Mouse (Mus musculus) midbrain, embryonic 14.5 days (tissue): ENCODE results near the gene Relb. TPM values are rescaled to one million over a fixed set of nuclear protein-coding genes. Genes with fewer than 3 reads are reported as not detected.

Source experiments
- ATAC-seq: fragments of 200-750 bp; cut with Nextera tagmentation; 2 replicates; pipeline ENCODE4 v1.8.0; 2017; ENCODE audit warnings: moderate number of reproducible peaks, moderate library complexity; ENCODE audit not compliant: low FRiP score, low TSS enrichment
- DNase-seq: peaks from one replicate; pipeline ENCODE4 v3.0.0-alpha.2; 2015
- H3K27ac ChIP-seq: fragments of 300-500 bp; sonication (generic); replicated peaks from 2 replicates; pipeline ENCODE4 v1.5.1; 2014; ENCODE audit warnings: mild to moderate bottlenecking, low read depth, low read length, moderate library complexity
- H3K27me3 ChIP-seq: fragments of 300-500 bp; sonication (generic); 2 replicates; pipeline ENCODE4 v1.6.1; 2014; ENCODE audit warnings: low read length, control low read depth, mixed read lengths; ENCODE audit not compliant: control insufficient read depth, insufficient read depth
- H3K36me3 ChIP-seq: fragments of 300-500 bp; sonication (generic); 2 replicates; pipeline ENCODE4 v1.6.1; 2014; ENCODE audit warnings: low read length, control low read depth; ENCODE audit not compliant: control insufficient read depth, insufficient read depth
- H3K4me1 ChIP-seq: fragments of 300-500 bp; sonication (generic); 2 replicates; pipeline ENCODE4 v1.6.1; 2014; ENCODE audit warnings: mild to moderate bottlenecking, antibody characterized with exemption, low read length, control low read depth; ENCODE audit not compliant: control insufficient read depth, insufficient read depth
- H3K4me2 ChIP-seq: fragments of 300-500 bp; sonication (generic); 2 replicates; pipeline ENCODE4 v1.6.1; 2014; ENCODE audit warnings: mild to moderate bottlenecking, low read length, moderate library complexity
- H3K4me3 ChIP-seq: fragments of 300-500 bp; sonication (generic); replicated peaks from 2 replicates; pipeline ENCODE4 v1.5.1; 2014; ENCODE audit warnings: low read depth, low read length
- H3K9ac ChIP-seq: fragments of 300-500 bp; sonication (generic); replicated peaks from 2 replicates; pipeline ENCODE4 v1.6.1; 2014; ENCODE audit warnings: mild to moderate bottlenecking, low read length, moderate library complexity
- H3K9me3 ChIP-seq: fragments of 300-500 bp; sonication (generic); 2 replicates; pipeline ENCODE4 v1.6.1; 2016; ENCODE audit warnings: low read length, control low read depth, mixed read lengths; ENCODE audit not compliant: control insufficient read depth
- WGBS: fragments of 180-500 bp; shearing (Covaris S2); extraction: QIAGEN DNeasy Blood & Tissue Kit; methylation state at CpG from one replicate; pipeline ENCODE4 v1.1.7; 2014; 5-methylcytosine and 5-hydroxymethylcytosine counted together
- polyA plus RNA-seq: library from polyadenylated mRNA; unstranded; fragments of >200 nt; fragmentation: Nextera tagmentation; extraction: Ambion mirVana; gene quantifications from 2 replicates; pipeline ENCODE4 v1.2.1, GENCODE M21; 2014

Relb gene
- polyA plus RNA-seq, 1 experiment from 2014 or later = 5.2 TPM

GRCm38 (mm10) chr7:19586269-19586668 is 43.0 kb downstream of the Relb start:
- DNase-seq = no peak
- H3K36me3 ChIP-seq = peaks cover 93% of the 10 kb centered on the region
- WGBS = 76% methylated on average over 46 of the region's 46 CpGs

GRCm38 (mm10) chr7:19580634-19581033 is 48.6 kb downstream of the Relb start:
- ATAC-seq (no peak), DNase-seq (no peak)
- Histone ChIP-seq H3K4me1 (0 out of 2 replicates have a peak, but pooled peaks cover 7% of the 10 kb centered on the region), H3K4me2 (no peak overlapping the region), H3K36me3 (peaks cover 54% of the 10 kb centered on the region), H3K4me3 (no peak overlapping the region), H3K27me3 (peaks cover 31% of the 10 kb centered on the region), H3K27ac (no peak overlapping the region), H3K9me3 (no peaks in the 10 kb centered on the region), H3K9ac (no peak overlapping the region)
- WGBS = 88% methylated on average over 8 of the region's 8 CpGs

More at GRCm38 (mm10) chr7:19586269-19586668, 43.0 kb downstream of the Relb start:
- Histone ChIP-seq H3K4me2 (no peak overlapping the region), H3K4me1 (no peaks in the 10 kb centered on the region), H3K4me3 (no peak overlapping the region), H3K27ac (no peak overlapping the region), H3K9me3 (no peaks in the 10 kb centered on the region), H3K27me3 (no peaks in the 10 kb centered on the region), H3K9ac (no peak overlapping the region)
- ATAC-seq = no peak

GRCm38 (mm10) chr7:19579751-19580150 is 49.5 kb downstream of the Relb start:
- H3K36me3 ChIP-seq = peaks cover 45% of the 10 kb centered on the region
- no peak overlapping the region for H3K9ac ChIP-seq
- 86% methylated on average over 10 of the region's 10 CpGs for WGBS
- H3K9me3 ChIP-seq = no peaks in the 10 kb centered on the region
- H3K4me2 ChIP-seq = no peak overlapping the region
- DNase-seq (no peak), ATAC-seq (no peak)
- H3K4me3 ChIP-seq = no peak overlapping the region
- no peak overlapping the region for H3K27ac ChIP-seq
- H3K4me1 ChIP-seq = 0 out of 2 replicates have a peak, but pooled peaks cover 7% of the 10 kb centered on the region
- peaks cover 34% of the 10 kb centered on the region for H3K27me3 ChIP-seq

- H3K9me3 ChIP-seq = no peaks in the 10 kb centered on the region
- DNase-seq (no peak), ATAC-seq (no peak)
- H3K36me3 ChIP-seq = peaks cover 32% of the 10 kb centered on the region
- H3K27ac ChIP-seq = no peak overlapping the region
- 0 out of 2 replicates have a peak, but pooled peaks cover 7% of the 10 kb centered on the region for H3K4me1 ChIP-seq
- H3K27me3 ChIP-seq = peaks cover 35% of the 10 kb centered on the region
- WGBS = 64% methylated on average over 4 of the region's 4 CpGs
- H3K9ac ChIP-seq = no peak overlapping the region
- H3K4me3 ChIP-seq = no peak overlapping the region
- no peak overlapping the region for H3K4me2 ChIP-seq
Observed at GRCm38 (mm10) chr7:19578436-19578835, 50.8 kb downstream of the Relb start.

- H3K36me3 ChIP-seq = peaks cover 30% of the 10 kb centered on the region
- H3K27ac ChIP-seq = no peak overlapping the region
- no peaks in the 10 kb centered on the region for H3K9me3 ChIP-seq
- no peak overlapping the region for H3K9ac ChIP-seq
- peaks cover 35% of the 10 kb centered on the region for H3K27me3 ChIP-seq
- peak overlapping the region; percentile 44 for H3K4me2 ChIP-seq
- WGBS = 23% methylated on average over 10 of the region's 10 CpGs
- H3K4me3 ChIP-seq = no peak overlapping the region
- H3K4me1 ChIP-seq = 0 out of 2 replicates have a peak, but pooled peaks cover 7% of the 10 kb centered on the region
- DNase-seq (no peak), ATAC-seq (no peak)
Observed at GRCm38 (mm10) chr7:19577877-19578414, 51.3 kb downstream of the Relb start.

GRCm38 (mm10) chr7:19577141-19577852 is 51.9 kb downstream of the Relb start, which contains the start of the genes Zfp296 and Gemin7:
Zfp296 (plus strand) TSS chr7:19577287.
Gemin7 (minus strand) TSS chr7:19577595.
- ATAC-seq (no peak), DNase-seq (no peak)
- peak within 1 kb of the TSS; percentile 27 for H3K4me3 ChIP-seq
- H3K9ac ChIP-seq = 0 out of 2 replicates have a peak within 1 kb of the TSS, but pooled peaks have one; percentile 16
- H3K36me3 ChIP-seq = peaks cover 26% of the 10 kb centered on the region
- H3K9me3 ChIP-seq = no peaks in the 10 kb centered on the region
- H3K27me3 ChIP-seq = peaks cover 35% of the 10 kb centered on the region
- under 1% methylated on average over 56 of the region's 56 CpGs for WGBS
- peaks cover 13% of the 10 kb centered on the region for H3K4me1 ChIP-seq
- peak within 1 kb of the TSS; percentile 44 for H3K4me2 ChIP-seq
- no peak within 1 kb of the TSS for H3K27ac ChIP-seq

GRCm38 (mm10) chr7:19575559-19575958 is 53.7 kb downstream of the Relb start:
- H3K9me3 ChIP-seq = no peaks in the 10 kb centered on the region
- no peak overlapping the region for H3K9ac ChIP-seq
- DNase-seq (no peak), ATAC-seq (no peak)
- H3K27ac ChIP-seq = no peak overlapping the region
- peaks cover 11% of the 10 kb centered on the region for H3K36me3 ChIP-seq
- H3K4me3 ChIP-seq = no peak overlapping the region
- WGBS = 62% methylated on average over 3 of the region's 3 CpGs
- H3K4me1 ChIP-seq = peaks cover 17% of the 10 kb centered on the region
- H3K4me2 ChIP-seq = no peak overlapping the region
- H3K27me3 ChIP-seq = peaks cover 35% of the 10 kb centered on the region

GRCm38 (mm10) chr7:19573776-19574140 is 55.5 kb downstream of the Relb start:
- Histone ChIP-seq H3K36me3 (peaks cover 15% of the 10 kb centered on the region), H3K27me3 (peaks cover 33% of the 10 kb centered on the region), H3K9ac (peak overlapping the region; percentile 72), H3K4me3 (peak overlapping the region; percentile 66), H3K4me2 (peak overlapping the region; percentile 82), H3K9me3 (no peaks in the 10 kb centered on the region), H3K4me1 (peaks cover 17% of the 10 kb centered on the region), H3K27ac (peak overlapping the region; percentile 67; the same call in 1 of the 2 replicates)
- WGBS = 24% methylated on average over 16 of the region's 16 CpGs
- DNase-seq (no peak), ATAC-seq (no peak)
